Mouse (Mus musculus): ENCODE data around the gene Myh11.

DNA sequence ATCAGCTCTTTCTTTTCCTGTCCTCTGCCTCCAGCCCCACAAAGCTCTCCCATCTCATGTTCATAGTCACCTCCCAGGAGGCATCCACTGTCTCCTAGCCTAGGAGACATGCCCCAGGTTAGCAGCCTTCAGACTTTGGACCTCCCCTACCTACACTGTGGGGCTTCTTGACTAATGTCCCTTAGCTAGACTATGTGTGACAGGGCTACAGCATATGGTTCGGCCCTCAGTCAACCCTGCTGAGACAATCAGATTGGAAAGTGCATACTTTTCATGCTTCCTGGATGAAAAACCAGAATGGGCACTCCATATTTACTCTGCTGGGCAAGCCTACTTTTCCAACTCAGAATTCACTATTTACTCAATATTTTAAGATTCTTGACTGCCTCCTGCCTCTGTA lies 28.8 kb downstream of the Myh11 start:
- TF ChIP-seq CTCF (IDR thresholded peaks at IDR 0.05; ENCODE audit: low read depth) (no peak), EP300 (IDR thresholded peaks at IDR 0.05; ENCODE audit: low read depth) (no peak)

All from liver, postnatal 0 days (tissue).